Mouse (Mus musculus): Measurements from ENCODE around the gene Papss2.

Gene Papss2

GRCm38 (mm10) chr19:32638276-32638903, 42.8 kb downstream of the Papss2 start:
- WGBS: 66% methylated on average over 13 of the region's 13 CpGs

GRCm38 (mm10) chr19:32641535-32641934, 45.9 kb downstream of the Papss2 start:
- WGBS: 62% methylated on average over 7 of the region's 7 CpGs

GRCm38 (mm10) chr19:32641995-32642394, 46.4 kb downstream of the Papss2 start:
- WGBS: 47% methylated on average over 8 of the region's 8 CpGs

- 95% methylated on average over 3 of the region's 3 CpGs for WGBS
These were observed 48.1 kb downstream of the Papss2 start for GRCm38 (mm10) chr19:32643642-32644041.

GRCm38 (mm10) chr19:32645939-32646338, 50.3 kb downstream of the Papss2 start:
- WGBS: 83% methylated on average over 7 of the region's 7 CpGs

GRCm38 (mm10) chr19:32646382-32646781, 50.8 kb downstream of the Papss2 start:
- WGBS: 76% methylated on average over 3 of the region's 3 CpGs

GRCm38 (mm10) chr19:32648019-32648571, 52.5 kb downstream of the Papss2 start:
- WGBS: 59% methylated on average over 10 of the region's 10 CpGs

GRCm38 (mm10) chr19:32651046-32651445, 55.5 kb downstream of the Papss2 start:
- WGBS: 66% methylated on average over 5 of the region's 5 CpGs

- 84% methylated on average over 5 of the region's 5 CpGs for WGBS
These were observed 57.5 kb downstream of the Papss2 start for GRCm38 (mm10) chr19:32653122-32653521.

- WGBS: 95% methylated on average over 7 of the region's 7 CpGs
These were observed 58.2 kb downstream of the Papss2 start for GRCm38 (mm10) chr19:32653630-32654362.

GRCm38 (mm10) chr19:32659346-32659745, 63.8 kb downstream of the Papss2 start:
- WGBS: 75% methylated on average over 5 of the region's 5 CpGs

- WGBS: 93% methylated on average over 6 of the region's 6 CpGs
These were observed 67.3 kb downstream of the Papss2 start for GRCm38 (mm10) chr19:32662936-32663335.

GRCm38 (mm10) chr19:32665243-32665642, 69.7 kb downstream of the Papss2 start:
- WGBS: 62% methylated on average over 8 of the region's 8 CpGs

- 96% methylated on average over 1 of the region's 1 CpGs for WGBS
These were observed 72.2 kb downstream of the Papss2 start for GRCm38 (mm10) chr19:32667830-32668229.

- WGBS: 89% methylated on average over 3 of the region's 3 CpGs
These were observed 80.2 kb downstream of the Papss2 start for GRCm38 (mm10) chr19:32675766-32676165.

GRCm38 (mm10) chr19:32680894-32681293, 85.3 kb downstream of the Papss2 start:
- 68% methylated on average over 2 of the region's 2 CpGs for WGBS

GRCm38 (mm10) chr19:32683081-32683480, 87.5 kb downstream of the Papss2 start:
- 90% methylated on average over 5 of the region's 5 CpGs for WGBS

GRCm38 (mm10) chr19:32687721-32688120, 92.1 kb downstream of the Papss2 start:
- WGBS: 55% methylated on average over 5 of the region's 5 CpGs

- 86% methylated on average over 3 of the region's 3 CpGs for WGBS
These were observed 92.6 kb downstream of the Papss2 start for GRCm38 (mm10) chr19:32688227-32688626.

- 25% methylated on average over 6 of the region's 6 CpGs for WGBS
These were observed 94.1 kb downstream of the Papss2 start for GRCm38 (mm10) chr19:32689724-32690123.

GRCm38 (mm10) chr19:32696674-32697073, 101.1 kb downstream of the Papss2 start:
- WGBS: 87% methylated on average over 2 of the region's 2 CpGs

- 73% methylated on average over 3 of the region's 3 CpGs for WGBS
These were observed 106.6 kb downstream of the Papss2 start for GRCm38 (mm10) chr19:32702191-32702590.

GRCm38 (mm10) chr19:32708996-32709395, 113.4 kb downstream of the Papss2 start:
- 89% methylated on average over 5 of the region's 5 CpGs for WGBS

Measured in cerebral cortex, adult 2 months (tissue).